Mouse (Mus musculus): Measurements from ENCODE around the gene Ppfia3.
"Not testable (repeated sequence)": the region's sequence is repeated elsewhere in the genome, so short reads cannot be mapped to it uniquely, and the experiment has no call there.

The Ppfia3 gene

DNA sequence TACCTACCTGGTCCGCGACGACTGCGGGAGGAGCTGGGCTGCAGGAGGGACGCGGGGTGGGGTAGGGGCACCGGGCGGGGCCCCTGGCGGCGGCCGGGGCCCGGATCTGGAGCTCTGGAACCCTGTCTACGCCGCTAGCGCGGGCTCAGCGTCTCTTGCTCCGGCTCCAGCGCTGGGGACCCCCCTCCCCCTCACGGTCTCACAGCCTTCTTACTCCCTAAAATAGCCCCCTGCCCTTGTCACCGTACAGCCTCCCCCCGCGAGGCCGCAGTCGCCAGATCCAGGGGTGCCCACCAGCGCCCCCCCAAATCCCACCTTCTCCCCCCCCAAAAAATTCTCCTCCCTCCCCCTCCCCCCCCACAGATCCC is at the start of gene Ppfia3:
Gene Ppfia3 (minus strand): TSS at position 368 of the 368 bp plus-strand sequence.
- DNase-seq, result no peak

DNA sequence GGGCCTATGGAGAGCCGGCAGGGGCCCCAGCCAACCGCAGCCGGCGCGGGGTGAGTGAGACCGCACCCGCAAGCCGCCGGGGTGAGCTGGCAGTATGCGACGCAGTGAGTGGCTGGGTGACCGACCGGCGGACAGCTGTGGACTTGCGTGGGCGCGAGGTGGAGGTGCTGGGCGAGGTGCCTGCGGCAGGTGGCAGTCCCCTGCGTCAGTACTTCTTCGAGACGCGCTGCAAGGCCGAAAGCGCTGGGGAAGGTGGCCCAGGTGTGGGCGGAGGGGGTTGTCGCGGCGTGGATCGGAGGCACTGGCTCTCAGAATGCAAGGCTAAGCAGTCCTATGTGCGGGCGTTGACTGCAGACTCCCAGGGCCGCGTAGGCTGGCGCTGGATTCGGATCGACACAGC is 48.8 kb upstream of the Ppfia3 start:
- no peak for DNase-seq

DNA sequence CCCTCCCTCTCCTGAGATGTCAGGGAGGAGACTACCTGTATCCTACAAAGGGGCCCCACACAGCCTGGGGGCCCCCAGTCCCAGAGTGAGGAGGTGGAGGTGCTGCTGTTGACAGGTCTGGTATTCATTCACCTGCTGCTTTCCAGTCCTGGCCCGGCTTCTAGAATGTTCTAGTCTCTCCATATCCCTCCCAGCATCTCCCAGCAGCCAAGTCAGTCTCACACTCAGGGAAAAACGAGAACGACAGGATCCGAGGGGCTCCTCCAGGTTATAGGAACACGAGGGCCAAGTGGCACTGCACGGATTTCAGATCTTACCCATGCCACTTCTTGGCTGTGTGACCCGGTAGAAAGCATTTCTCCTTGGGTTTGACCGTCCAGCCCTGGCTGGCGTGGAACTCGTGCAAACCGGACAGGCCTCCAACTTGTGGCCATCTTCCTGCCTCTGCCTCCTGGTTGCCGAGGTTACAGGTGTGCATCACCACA is 48.0 kb upstream of the Ppfia3 start:
- no peak for DNase-seq

DNA sequence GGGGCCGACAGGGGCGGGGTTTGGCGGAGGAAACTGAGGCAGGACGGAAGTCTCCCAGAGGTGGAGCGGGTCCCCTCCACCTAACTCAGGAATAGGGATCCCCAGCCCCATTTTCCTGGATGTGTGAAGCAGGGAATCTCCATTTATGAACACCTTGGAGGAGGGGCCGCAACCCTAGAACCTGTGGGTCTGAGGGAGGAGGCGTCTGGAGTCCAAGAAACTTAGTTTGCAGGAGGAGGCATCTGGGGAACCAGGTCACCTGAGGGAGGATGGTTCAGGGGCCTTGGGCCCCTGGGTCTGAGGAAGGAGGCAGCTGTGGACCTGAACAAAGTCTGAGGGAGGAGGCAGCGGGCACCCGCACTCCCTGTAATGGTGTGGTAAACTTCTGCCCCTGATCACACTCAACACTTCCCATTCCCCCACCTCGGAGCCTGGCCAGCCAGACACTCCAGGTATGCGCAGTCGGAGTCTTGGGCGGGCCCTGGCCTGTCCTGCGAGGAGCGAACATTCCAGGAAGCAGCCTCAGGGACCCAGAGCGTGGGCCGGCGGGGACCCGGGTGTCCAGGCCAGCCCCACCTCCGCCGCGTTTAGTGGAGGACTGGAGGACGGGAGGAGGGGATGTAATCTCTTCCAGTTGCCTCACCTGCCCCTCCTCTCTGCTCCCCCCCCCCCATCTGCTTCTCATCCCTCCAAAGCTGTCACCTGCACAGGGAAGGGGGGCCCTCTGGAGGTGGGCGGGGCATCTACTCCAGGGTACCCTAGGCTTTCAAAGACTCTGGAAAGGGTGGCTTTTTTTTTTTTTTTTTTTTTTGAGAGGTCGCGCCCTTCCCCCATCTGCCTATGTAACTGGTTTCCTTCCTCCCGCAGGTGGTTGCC is 47.3 kb upstream of the Ppfia3 start:
- peak; percentile 36 for DNase-seq

DNA sequence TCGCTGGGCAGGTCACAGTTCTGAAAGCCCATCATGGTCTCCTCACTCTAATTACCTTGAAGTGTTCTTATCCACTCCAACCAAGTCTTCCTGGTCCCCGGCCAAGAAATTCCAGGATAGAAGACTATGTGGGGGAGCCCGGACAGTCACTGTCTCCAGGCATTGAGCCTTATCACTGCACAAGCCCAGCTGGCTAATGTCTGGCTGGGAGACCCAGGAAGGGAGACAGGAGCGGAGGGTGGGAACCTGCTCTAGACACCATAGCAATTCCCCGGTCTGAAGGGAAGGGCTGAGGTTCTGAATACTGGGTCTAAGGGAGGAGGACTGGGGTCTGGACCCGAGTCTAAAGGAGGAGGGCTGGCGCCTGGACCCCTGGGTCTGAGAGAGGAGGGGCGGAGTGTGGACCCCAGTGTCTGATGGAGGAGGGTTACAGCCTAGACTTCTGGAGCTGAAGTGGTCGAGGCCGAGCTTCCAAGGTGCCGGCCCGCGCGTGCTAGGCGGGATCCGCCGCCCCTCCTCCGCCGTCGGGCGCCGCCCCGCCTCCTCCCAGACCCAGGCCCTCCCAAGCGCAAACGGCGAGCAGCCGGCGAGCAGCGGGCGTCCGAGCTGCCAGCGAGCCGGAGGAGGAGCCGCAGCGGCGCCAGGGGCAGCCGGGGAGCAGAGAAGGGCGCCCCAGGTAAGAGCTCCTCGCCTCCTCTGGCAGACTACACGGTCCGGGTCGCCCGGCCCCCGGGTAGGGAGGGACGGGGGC is 46.5 kb upstream of the Ppfia3 start, which contains the start of gene Ntf5:
Gene Ntf5 (plus strand): TSS at position 583 of the 751 bp plus-strand sequence.
- DNase-seq, result no peak

DNA sequence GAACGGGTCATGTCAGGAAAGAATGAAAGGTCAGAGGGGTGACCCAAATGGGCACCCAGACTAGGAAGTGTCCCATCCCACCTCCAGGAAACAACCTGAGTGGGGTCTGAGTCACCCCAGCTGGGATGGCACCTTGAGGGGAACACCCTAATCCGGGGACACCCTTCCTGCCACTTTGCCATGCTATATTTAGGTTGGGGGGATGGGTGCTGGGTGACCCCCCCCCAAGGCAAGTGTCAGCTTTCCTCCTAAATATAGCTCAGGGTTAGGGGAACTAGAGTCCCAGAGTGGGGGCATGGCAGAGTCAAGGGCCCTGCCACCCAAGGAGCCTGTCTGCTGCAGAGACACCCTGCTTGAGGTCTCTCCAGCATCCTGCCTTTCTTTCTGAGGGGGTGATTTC is 45.6 kb upstream of the Ppfia3 start:
- no peak for DNase-seq

DNA sequence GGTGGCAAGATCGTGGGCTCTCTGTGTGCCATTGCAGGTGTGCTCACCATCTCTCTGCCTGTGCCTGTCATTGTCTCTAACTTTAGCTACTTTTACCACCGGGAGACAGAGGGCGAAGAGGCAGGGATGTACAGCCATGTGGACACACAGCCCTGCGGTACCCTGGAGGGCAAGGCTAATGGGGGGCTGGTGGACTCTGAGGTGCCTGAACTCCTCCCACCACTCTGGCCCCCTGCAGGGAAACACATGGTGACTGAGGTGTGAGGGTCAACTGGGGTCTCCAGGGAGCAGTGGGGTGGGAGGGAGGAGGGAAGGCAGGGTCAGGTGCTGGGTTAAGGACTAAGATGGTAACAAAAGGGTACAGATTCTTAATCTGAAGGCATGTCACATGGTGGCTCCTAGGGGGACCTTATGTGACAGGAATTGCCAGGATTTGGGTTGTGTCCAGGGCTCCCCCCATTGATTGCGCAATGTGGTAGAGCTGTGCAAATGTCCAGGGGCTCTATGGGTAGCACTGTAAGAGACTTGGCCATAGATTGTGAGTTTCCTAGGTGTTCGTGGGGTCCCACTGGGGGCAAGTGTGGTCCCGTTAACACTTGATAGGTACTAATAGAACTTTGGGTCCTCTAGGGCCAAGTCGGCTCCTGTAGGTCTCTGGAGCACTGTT is 42.8 kb upstream of the Ppfia3 start:
- DNase-seq, result no peak

DNA sequence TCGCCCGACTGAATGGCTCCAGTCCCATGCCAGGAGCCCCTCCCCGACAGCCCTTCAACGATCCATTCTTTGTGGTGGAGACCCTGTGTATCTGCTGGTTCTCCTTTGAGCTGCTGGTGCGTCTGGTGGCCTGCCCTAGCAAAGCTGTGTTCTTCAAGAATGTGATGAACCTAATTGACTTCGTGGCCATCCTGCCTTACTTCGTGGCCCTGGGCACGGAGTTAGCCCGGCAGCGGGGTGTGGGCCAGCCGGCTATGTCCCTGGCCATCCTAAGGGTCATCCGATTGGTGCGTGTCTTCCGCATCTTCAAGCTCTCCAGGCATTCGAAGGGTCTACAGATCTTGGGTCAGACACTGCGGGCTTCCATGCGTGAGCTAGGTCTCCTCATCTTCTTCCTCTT is 42.1 kb upstream of the Ppfia3 start:
- no peak for DNase-seq

DNA sequence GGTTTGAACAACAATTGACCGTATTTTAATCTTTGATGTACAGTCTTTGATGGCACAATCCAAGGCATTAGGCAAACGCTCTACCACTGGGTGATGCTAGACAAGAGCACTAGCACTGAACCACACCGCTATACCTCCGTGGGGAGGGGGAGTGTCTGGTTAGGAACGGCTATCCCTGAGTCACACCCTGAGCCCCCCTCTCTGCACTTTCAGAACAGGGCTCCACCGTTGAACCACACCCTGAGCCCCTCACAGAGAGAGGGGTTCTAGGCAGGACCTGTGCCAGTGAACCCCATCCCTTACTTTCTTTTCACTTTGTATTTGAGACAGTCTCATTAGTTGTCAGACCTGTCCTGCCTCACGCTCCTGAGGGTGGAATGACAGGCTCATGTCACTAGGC is 41.5 kb upstream of the Ppfia3 start:
- no peak for DNase-seq

DNA sequence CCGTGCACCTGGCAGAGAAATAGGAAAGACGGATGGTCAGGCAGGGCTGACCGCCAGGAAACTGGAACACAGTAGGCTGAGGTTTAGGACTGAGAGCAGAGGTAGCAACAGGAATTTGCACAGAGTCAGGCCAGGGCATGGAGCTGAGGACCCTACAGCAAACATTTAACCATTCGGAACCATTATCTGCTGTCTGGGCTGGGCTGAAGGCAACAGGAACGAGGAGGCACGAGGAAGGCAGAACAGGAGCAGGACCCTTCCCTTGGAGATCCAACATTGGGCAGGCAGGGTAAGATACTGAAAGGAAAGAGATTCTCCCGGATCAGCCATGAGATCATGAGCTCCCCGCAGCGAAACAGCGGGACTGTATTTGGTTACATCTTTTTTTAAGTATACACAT is 41.0 kb upstream of the Ppfia3 start:
- DNase-seq, result no peak

DNA sequence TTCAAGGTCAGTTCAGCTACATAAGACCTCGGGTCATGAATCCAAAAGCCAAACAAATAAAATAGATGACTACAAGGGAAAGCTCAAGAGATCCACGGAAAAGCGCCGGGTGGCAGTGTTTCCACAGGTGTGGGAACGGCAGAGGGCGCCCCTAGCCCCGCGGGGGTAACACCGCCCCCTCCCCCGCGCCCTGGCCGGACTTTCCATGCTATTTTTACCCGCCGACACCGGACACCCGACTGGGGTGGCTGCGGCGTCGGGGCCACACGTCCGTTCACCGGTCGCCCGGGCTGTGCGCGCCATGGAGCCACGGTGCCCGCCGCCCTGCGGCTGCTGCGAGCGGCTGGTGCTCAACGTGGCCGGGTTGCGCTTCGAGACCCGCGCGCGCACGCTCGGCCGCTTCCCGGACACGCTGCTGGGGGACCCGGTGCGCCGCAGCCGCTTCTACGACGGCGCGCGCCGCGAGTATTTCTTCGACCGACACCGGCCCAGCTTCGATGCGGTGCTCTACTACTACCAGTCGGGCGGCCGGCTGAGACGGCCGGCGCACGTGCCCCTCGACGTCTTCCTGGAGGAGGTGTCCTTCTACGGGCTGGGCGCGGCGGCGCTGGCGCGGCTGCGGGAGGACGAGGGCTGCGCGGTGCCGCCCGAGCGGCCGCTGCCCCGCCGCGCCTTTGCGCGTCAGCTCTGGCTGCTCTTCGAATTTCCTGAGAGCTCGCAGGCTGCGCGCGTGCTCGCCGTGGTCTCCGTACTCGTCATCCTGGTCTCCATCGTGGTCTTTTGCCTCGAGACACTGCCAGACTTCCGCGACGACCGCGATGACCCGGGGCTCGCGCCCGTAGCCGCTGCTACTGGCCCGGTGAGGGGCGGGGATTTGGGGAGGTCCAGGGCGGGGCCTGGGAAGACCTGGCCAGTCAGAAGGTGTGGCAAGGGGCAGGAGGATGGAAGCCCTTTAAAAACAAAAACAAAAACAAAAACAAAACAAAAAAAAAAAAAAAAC is 39.6 kb upstream of the Ppfia3 start:
- peak; percentile 23 for DNase-seq

DNA sequence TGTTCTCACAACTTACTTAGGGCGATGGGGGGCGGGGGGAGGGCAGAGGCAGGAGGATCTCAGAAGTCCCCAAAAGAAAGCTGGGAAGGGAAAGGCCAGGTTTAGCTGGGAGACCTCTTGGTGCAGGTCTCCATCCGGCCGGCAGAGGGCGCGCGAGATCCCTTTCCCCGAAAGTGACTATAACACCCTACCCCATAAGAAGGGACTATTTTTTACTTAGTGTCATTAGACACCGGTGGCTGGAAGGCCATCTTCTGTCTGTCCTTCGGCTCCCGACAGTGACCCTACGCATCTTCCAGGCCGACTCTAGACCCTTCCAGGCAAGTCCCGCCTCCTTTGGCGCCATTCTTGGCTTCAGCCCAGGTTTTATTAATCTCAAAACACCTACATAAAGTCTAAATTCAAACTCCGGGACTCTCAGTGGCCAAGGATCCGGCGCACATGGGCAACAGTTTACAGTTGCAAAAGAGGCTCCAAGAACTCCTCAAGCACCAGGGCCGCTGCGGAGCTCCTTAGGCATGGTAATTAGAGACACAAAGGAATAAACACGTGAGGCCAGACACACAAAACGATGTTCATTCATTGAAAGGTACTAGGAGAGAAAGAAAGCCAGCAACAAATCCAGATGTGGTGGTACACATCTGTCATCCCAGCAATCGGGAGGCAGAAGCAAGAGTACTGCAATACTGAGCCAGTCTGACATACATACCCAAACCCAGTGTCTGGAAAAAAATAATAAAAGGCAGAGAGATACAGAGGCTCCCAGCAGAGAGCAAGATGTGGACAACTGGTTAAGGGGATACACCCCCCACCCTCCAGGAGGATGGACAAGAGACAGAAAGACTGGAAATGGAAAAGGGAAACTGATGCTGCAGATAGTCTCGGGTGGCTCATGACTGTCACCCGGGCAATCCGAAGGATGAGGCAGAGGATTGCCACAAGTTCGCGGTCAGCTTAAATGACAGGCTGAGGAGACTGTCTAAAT is 38.6 kb upstream of the Ppfia3 start, which contains the start of gene Kcna7:
Gene Kcna7 (plus strand): TSS at position 563 of the 985 bp plus-strand sequence.
- DNase-seq, result peak; percentile 52

DNA sequence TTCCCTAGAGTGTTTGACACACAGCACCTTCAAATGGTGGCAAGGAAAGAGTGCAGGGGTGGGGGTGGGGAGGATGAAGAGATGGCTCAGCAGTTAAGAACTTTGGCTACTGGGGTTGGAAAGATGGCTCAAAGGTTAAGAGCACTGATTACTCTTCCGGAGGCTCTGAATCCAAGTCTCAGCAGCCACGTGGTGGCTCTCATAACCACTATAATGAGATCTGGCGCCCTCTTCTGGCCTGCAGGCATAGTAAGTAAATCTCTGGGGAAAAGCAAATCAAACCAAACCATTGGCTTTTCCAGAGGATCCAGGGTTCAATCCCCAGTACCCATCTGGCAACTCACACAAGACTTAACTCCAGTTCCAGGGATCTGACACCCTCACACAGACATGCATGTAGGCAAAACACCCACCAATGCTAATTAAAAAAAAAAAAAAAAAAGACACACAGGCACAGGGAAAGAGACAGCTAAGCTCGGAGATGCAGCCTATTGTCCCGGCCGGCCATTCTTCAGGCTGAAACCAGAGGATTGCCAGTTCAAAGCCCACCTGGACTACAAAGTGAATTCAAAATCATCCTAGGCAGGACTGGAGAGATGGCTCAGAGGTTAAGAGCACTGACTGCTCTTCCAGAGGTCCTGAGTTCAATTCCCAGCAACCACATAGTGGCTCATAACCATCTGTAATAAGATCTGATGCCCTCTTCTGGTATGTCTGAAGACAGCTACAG is 36.9 kb upstream of the Ppfia3 start:
- DNase-seq, result peak; percentile 65

DNA sequence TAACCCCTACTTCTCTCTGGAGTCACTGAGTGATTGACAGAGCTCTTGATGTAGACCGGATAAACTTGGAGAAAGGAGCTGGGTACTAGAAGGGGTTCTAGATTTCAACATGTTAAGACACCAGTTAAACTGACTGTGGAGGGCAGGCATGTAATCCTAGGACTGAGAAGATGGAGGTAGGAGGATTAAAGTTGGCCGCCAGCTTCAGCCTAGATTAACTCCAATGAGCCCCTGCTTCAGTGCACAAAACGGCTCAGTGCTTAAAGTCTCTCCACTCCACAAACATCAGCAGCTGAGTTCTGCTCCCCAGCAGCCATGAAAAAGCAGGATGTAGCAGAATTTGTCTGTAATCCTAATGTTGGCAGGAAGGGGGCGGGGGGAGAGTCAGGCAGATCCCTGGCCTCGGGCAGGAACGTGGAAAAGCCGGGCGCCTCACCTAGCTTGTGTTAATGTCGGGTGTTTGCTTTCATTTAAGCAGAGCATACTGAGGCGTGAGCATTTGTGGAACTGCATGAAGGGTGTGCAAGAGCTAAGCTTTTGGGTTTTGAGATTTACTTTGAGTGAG is 34.8 kb upstream of the Ppfia3 start:
- DNase-seq, result no peak

DNA sequence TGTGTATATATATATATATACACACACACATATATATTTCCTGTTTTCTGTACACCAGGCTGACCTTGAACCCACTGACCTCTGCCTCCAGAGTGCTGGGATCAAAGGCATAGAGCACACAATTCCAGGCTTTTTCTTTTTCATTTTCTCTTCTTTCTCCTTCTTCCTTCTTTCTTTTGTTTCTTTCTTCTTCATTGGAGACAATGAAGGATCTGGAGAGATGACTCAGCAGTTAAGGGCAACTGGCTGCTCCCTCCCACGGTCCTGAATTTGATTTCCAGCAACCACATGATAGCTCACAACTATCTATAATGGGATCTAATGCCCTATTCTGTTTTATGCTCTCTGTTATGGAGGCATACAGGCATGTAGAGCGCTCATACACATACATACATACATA is 30.0 kb upstream of the Ppfia3 start:
- no peak for DNase-seq

DNA sequence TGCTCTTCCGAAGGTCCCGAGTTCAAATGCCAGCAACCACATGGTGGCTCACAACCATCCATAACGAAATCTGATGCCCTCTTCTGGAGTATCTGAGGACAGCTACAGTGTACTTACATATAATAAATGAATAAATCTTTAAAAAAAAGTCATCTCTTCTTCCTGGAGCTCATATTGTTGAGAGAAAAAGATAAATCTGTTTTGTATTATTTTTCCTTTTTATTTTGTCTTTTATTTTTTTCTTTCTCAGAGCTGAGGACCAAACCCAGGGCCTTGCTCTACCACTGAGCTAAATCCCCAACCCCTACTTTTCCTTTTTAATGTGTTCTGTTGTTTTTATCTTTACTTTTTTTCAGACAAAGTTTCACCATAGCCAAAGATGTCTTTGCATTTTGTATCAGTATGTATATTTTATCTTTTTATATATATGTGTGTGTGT is 29.5 kb upstream of the Ppfia3 start:
- DNase-seq, result not testable (repeated sequence)

DNA sequence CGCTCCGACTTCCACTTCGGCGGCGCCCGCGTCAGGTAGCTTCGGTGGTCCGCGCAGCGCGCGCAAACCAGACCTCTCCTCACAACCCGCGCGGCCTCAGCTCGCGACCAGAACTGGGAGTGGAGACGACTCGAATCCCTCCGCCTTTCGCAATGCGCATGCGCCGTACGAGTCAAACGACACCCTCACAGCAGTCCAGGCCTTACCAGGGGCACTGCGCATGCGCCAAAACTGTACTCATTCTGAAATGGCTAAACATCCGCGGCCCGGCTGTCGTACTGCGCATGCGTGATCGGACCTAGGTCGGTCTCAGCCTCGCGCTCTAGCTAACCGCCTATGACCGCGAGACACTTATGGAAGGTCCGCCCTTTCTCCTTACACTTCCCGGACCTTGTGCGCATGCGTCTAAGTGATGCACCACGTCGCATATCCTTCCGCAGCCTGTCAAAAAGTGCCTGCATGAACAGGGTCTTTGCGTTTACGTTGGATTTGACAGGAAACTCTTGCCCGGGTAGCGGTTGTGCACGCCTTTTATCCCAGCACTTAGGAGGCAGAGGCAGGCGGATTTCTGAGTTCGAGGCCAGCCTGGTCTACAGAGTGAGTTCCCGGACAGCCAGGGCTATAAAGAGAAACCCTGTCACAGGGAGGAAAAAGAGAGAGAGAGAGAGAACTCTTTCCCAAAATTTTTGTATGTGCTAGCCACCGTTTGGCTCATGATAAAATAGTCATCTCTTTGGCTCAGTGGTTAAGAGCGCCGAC is 28.9 kb upstream of the Ppfia3 start, which contains the start of gene Snrnp70:
Gene Snrnp70 (minus strand): TSS at position 165 of the 759 bp plus-strand sequence.
- peak; percentile 100 for DNase-seq

DNA sequence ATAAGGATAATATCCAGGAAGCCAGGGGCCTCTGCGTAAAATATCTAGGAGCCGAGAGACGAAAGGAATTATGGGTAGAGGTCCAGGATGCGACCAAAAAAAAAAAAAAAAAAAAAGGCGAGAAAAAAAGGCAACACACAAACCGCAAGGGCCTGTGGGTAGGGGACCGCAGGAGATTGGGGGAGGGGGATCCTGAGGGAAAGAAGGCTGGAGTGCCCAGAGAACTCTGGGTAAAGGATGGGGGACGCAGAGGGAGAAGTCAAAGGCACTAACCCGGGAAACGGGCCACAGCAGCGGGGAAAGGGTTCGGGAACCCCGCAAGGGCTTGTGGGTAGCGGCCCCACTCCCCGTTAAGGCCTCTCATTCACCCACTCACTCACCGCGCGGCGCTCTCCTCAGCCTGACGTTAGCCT is 28.3 kb upstream of the Ppfia3 start:
- no peak for DNase-seq

DNA sequence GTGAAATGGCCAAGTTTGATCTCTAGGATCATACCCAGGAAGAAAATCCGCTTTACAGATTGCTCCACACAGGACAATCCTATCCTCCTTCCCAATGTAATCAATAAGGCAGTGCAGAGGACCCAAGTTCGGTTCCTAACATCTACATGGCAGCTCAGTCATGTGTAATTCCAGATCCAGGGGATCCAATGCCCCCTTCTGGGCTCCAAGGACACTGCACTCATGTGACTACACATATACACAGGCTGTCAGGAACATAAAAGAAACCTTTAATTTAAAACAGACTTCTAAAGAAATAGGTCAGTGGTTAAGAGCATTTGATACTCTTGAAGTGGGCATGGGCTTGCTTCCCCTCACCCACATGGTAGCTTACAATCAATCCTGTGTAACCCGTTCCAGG is 19.3 kb upstream of the Ppfia3 start:
- DNase-seq, result no peak
